Mouse (Mus musculus) ES-E14 (cell line): ENCODE measurements at regions not wholly inside any gene's neighbourhood (a gene's known extent, or its start where the extent isn't known, plus 50 kb on each side); places are given as distances from the start of the nearest gene placed in this dataset.

ENCODE experiments used
- DNase-seq: peaks from one replicate; pipeline ENCODE4 v3.0.0-alpha.2; 2013; ENCODE audit warnings: low read depth, low spot score
- H3K27ac ChIP-seq: 2 replicates; pipeline ENCODE4 v1.5.1; 2012; ENCODE audit warnings: low read depth, mild to moderate bottlenecking, low read length, moderate library complexity, mixed read lengths; ENCODE audit not compliant: poor library complexity, insufficient read depth, severe bottlenecking
- H3K36me3 ChIP-seq: 2 replicates; pipeline ENCODE4 v1.6.1; 2012; ENCODE audit warnings: mild to moderate bottlenecking, low read length, moderate library complexity, mixed read lengths; ENCODE audit not compliant: control insufficient read depth, poor library complexity, insufficient read depth, severe bottlenecking
- H3K4me1 ChIP-seq, 2 experiments: fragments of 150-350 bp in 1 of 2; sonication (generic) in 1 of 2; 2 replicates each; pipeline ENCODE4 v1.6.1; 2012; ENCODE audit warnings: low read length in 2 of 2, mild to moderate bottlenecking in 1 of 2, mixed read lengths in 1 of 2; ENCODE audit not compliant: control insufficient read depth in 2 of 2, insufficient read depth in 2 of 2, poor library complexity in 1 of 2
- H3K4me3 ChIP-seq, 2 experiments: fragments of 150-350 bp in 1 of 2; sonication (generic) in 1 of 2; 2 replicates each; pipeline ENCODE4 v1.5.1; 2012; ENCODE audit warnings: low read length in 2 of 2, low read depth in 1 of 2, mild to moderate bottlenecking in 1 of 2, mixed read lengths in 1 of 2; ENCODE audit not compliant: insufficient read depth in 1 of 2, poor library complexity in 1 of 2, severe bottlenecking in 1 of 2
- H3K9ac ChIP-seq: 2 replicates; pipeline ENCODE4 v1.6.1; 2012; ENCODE audit warnings: low read depth, mild to moderate bottlenecking, low read length, mixed read lengths; ENCODE audit not compliant: poor library complexity, insufficient read depth, severe bottlenecking
- H3K9me3 ChIP-seq: fragments of 150-350 bp; sonication (generic); 2 replicates; pipeline ENCODE4 v1.6.1; 2012; ENCODE audit warnings: low read depth, mild to moderate bottlenecking, low read length; ENCODE audit not compliant: control insufficient read depth, insufficient read depth
- CHD2 ChIP-seq: IDR thresholded peaks from 2 replicates; pipeline ENCODE4 v1.6.1; 2014; ENCODE audit warnings: mild to moderate bottlenecking, low read depth, low read length, inconsistent platforms
- HCFC1 ChIP-seq: IDR thresholded peaks from 2 replicates; pipeline ENCODE4 v1.6.1; 2012; ENCODE audit warnings: low read length, inconsistent platforms, borderline replicate concordance; ENCODE audit not compliant: insufficient read depth
- MAFK ChIP-seq: IDR thresholded peaks from 2 replicates; pipeline ENCODE4 v1.6.1; 2014; ENCODE audit warnings: mild to moderate bottlenecking, low read depth, low read length, inconsistent platforms; ENCODE audit not compliant: insufficient read depth
- ZC3H11A ChIP-seq: IDR thresholded peaks from 2 replicates; pipeline ENCODE4 v1.6.1; 2012; ENCODE audit warnings: low read depth, mild to moderate bottlenecking, inconsistent platforms, low read length, borderline replicate concordance
- ZNF384 ChIP-seq: IDR thresholded peaks from 2 replicates; pipeline ENCODE4 v1.6.1; 2012; ENCODE audit warnings: low read depth, low read length, inconsistent platforms
- in situ Hi-C, 2 experiments: fragments of 600-800 bp; cut with MboI; formaldehyde crosslinking; loops; one replicate each; pipeline ENCODE4 v1.15.1; 2025; ENCODE audit warnings: low sequenced_read_pairs in 2 of 2, inconsistent platforms in 1 of 2; ENCODE audit not compliant: unreplicated experiment in 2 of 2

GRCm38 (mm10) chr10:117561909-117562849, 67.1 kb upstream of the Cpm start:
- TF ChIP-seq ZNF384 (no peak), CHD2 (no peak), MAFK (no peak), ZC3H11A (no peak), HCFC1 (no peak)
- H3K36me3 ChIP-seq: no peaks in the 10 kb centered on the region
- H3K4me1 ChIP-seq: no peaks in the 10 kb centered on the region
- no peaks in the 10 kb centered on the region for H3K9me3 ChIP-seq
- no peak for DNase-seq
- in situ Hi-C loops: no loop called here
- no peak overlapping the region for H3K4me3 ChIP-seq
- no peak overlapping the region for H3K27ac ChIP-seq
- H3K9ac ChIP-seq: no peak overlapping the region

GRCm38 (mm10) chr10:117561279-117561820, 68.0 kb upstream of the Cpm start:
- in situ Hi-C loops: no loop called here
- TF ChIP-seq CHD2: no peak
- TF ChIP-seq MAFK: no peak
- no peak for TF ChIP-seq ZC3H11A
- no peak for TF ChIP-seq HCFC1
- TF ChIP-seq ZNF384: no peak
- Histone ChIP-seq H3K27ac (no peak overlapping the region), H3K4me1 (no peaks in the 10 kb centered on the region), H3K36me3 (no peaks in the 10 kb centered on the region), H3K9ac (no peak overlapping the region), H3K4me3 (no peak overlapping the region), H3K9me3 (no peaks in the 10 kb centered on the region)
- DNase-seq: no peak

GRCm38 (mm10) chr10:117560396-117561278, 68.7 kb upstream of the Cpm start:
- Histone ChIP-seq H3K36me3 (no peaks in the 10 kb centered on the region), H3K9ac (no peak overlapping the region), H3K4me3 (no peak overlapping the region), H3K9me3 (no peaks in the 10 kb centered on the region), H3K27ac (no peak overlapping the region), H3K4me1 (no peaks in the 10 kb centered on the region)
- no peak for DNase-seq
- no peak for TF ChIP-seq CHD2
- no peak for TF ChIP-seq ZC3H11A
- no peak for TF ChIP-seq MAFK
- TF ChIP-seq HCFC1: no peak
- TF ChIP-seq ZNF384: no peak
- in situ Hi-C loops: no loop called here

DNA sequence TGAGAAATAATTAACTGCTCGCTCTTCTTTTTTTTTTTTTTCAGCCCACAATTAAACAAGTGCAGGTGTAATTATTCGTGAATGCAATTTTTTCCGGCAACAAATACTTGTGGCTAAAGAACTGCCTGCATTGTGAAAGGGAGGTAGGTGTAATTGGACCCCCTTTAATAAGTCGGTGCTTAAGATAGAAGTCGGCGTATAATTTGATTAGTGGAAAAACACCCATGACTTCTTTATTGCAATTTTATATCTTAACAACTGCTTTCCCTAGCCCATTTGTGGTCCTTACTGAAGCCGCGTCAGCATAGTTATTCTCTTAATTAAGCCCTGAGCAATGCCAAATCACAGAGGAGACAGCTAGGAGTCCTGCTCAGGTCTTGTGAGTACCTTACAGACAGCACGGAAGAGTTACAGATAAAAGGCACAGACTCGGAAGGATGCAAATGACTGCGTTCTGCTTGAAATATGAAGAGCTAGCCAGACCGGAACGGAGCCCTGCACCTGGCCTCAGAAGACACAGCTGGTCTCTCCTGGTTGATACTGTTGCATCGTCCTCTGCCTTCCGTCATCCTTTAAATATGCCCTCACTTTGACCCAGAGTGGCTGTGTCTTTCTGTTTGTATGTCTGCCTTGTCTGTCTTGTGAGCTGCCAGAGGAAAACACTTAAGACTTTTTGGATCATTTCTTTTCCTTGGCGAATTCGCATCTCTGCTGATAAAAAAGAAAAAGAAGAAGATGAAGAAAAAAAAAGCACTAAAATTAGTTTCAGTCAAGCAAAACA, 69.5 kb upstream of the Cpm start:
- DNase-seq: no peak
- TF ChIP-seq MAFK: no peak
- no peak for TF ChIP-seq HCFC1
- no peak for TF ChIP-seq ZC3H11A
- TF ChIP-seq ZNF384: no peak
- no peak for TF ChIP-seq CHD2

More for the DNA sequence above, 69.5 kb upstream of the Cpm start:
- in situ Hi-C loops: no loop called here
- Histone ChIP-seq H3K27ac (no peak overlapping the region), H3K36me3 (no peaks in the 10 kb centered on the region), H3K4me1 (no peaks in the 10 kb centered on the region), H3K9me3 (no peaks in the 10 kb centered on the region), H3K9ac (no peak overlapping the region), H3K4me3 (no peak overlapping the region)
